Mouse (Mus musculus): Measurements from ENCODE around the gene Fance.

GRCm38 (mm10) chr17:28299669-28300320, 13.5 kb upstream of the Fance start:
- TF ChIP-seq CTCF (IDR thresholded peaks at IDR 0.05; ENCODE audit: borderline replicate concordance, control insufficient read depth, extremely low read depth, insufficient read depth, low read length, poor library complexity) (no peak), POLR2A (IDR thresholded peaks at IDR 0.05; ENCODE audit: control insufficient read depth, extremely low read depth, insufficient read depth, low read length, poor library complexity) (no peak)

Measured in thymus, adult 2 months (tissue).